Mouse (Mus musculus): ENCODE measurements at regions not wholly inside any gene's neighbourhood (a gene's known extent, or its start where the extent isn't known, plus 50 kb on each side); places are given as distances from the start of the nearest gene placed in this dataset.

DNA sequence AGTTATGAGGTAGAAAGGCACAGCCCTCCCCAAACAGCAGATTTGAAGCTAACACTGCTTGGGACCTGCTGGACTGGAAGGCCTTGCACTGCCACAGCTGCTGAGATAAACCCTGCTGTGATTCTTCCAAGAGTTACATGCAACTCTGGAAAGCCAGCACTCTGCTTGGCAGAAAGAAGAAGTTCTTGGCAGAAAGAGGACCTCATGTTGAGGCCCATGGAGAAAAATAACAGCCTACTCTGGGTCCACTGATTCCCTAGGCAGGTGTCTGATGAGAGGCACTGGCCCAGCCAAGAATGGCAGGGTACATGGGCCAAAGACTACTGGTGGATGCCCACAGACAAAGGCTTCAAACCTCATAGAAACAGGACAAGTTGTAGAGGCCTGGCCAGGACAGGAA is 714.0 kb upstream of the Igfbp3 start:
- 0 out of 2 replicates have a peak, but pooled peaks cover 3% of the 10 kb centered on the region for H3K9me3 ChIP-seq (replicated peaks; ENCODE audit: control insufficient read depth, low read length)
- no peaks in the 10 kb centered on the region for H3K36me3 ChIP-seq (ENCODE audit: control insufficient read depth, insufficient read depth, low read length)
- no peaks in the 10 kb centered on the region for H3K27me3 ChIP-seq (replicated peaks; ENCODE audit: control insufficient read depth, insufficient read depth, low read length)
- no peak for DNase-seq (ENCODE audit: low spot score)
- H3K4me2 ChIP-seq (ENCODE audit: low read length), result no peak overlapping the region
- H3K27ac ChIP-seq (ENCODE audit: low read depth, low read length), result no peak overlapping the region
- no peak overlapping the region for H3K9ac ChIP-seq (ENCODE audit: low read length)
- no peak for ATAC-seq
- no peak overlapping the region for H3K4me3 ChIP-seq (ENCODE audit: low read depth, low read length)
- H3K4me1 ChIP-seq (ENCODE audit: control insufficient read depth, insufficient read depth, low read length), result no peaks in the 10 kb centered on the region

DNA sequence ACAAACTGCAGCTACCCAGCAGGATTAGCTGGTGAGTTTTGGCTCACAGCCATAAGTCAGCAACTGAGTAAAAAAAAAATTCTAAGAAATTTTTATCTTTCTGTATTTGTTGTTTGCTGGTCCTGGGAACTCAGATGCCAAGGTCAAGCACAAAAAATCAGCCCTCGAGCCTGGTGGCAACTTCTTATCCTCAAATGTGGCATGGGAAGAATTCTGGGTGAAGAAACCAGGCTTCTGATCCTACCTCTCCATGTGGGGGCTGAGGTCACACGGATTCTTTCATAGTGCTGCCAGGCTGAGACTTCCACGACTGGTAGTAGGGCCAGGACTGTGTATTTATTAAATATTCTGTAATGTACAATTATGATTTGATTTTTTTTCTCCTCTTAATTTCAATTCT is 698.3 kb upstream of the Igfbp3 start:
- no peak overlapping the region for H3K27ac ChIP-seq (ENCODE audit: low read depth, low read length)
- no peak overlapping the region for H3K4me3 ChIP-seq (ENCODE audit: low read depth, low read length)
- H3K9me3 ChIP-seq (replicated peaks; ENCODE audit: control insufficient read depth, low read length), result no peaks in the 10 kb centered on the region
- H3K9ac ChIP-seq (ENCODE audit: low read length), result no peak overlapping the region
- H3K4me1 ChIP-seq (ENCODE audit: control insufficient read depth, insufficient read depth, low read length), result no peaks in the 10 kb centered on the region
- DNase-seq (ENCODE audit: low spot score) (no peak), ATAC-seq (no peak)
- WGBS, result 83% methylated on average over 3 of the region's 3 CpGs
- no peak overlapping the region for H3K4me2 ChIP-seq (ENCODE audit: low read length)
- H3K36me3 ChIP-seq (ENCODE audit: control insufficient read depth, insufficient read depth, low read length), result no peaks in the 10 kb centered on the region
- no peaks in the 10 kb centered on the region for H3K27me3 ChIP-seq (replicated peaks; ENCODE audit: control insufficient read depth, insufficient read depth, low read length)

DNA sequence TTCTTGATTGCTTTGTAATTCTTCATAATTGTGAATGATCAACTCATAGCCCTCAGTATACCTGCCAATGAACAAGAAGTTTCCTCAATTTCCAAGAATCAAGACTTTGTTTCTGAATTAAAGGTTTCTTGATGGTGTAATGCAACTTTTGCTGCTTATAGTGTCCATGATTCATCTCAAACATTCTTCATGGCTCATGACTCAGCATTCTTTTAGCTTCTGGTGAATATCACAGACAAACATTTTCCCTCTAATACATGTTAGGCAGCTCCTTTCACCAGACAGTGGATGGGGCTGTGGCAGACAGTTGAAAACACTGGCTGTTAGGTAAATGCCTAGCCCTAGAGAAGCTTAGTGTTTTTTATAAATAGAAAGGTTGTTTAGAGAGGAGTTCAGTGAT is 686.5 kb upstream of the Igfbp3 start:
- DNase-seq (ENCODE audit: low spot score), result no peak
- no peak overlapping the region for H3K9ac ChIP-seq (ENCODE audit: low read length)
- no peak overlapping the region for H3K4me2 ChIP-seq (ENCODE audit: low read length)
- no peaks in the 10 kb centered on the region for H3K9me3 ChIP-seq (replicated peaks; ENCODE audit: control insufficient read depth, low read length)
- no peak overlapping the region for H3K4me3 ChIP-seq (ENCODE audit: low read depth, low read length)
- H3K27ac ChIP-seq (ENCODE audit: low read depth, low read length), result no peak overlapping the region
- no peak for ATAC-seq
- no peaks in the 10 kb centered on the region for H3K27me3 ChIP-seq (replicated peaks; ENCODE audit: control insufficient read depth, insufficient read depth, low read length)
- no peaks in the 10 kb centered on the region for H3K4me1 ChIP-seq (ENCODE audit: control insufficient read depth, insufficient read depth, low read length)
- H3K36me3 ChIP-seq (ENCODE audit: control insufficient read depth, insufficient read depth, low read length), result no peaks in the 10 kb centered on the region

DNA sequence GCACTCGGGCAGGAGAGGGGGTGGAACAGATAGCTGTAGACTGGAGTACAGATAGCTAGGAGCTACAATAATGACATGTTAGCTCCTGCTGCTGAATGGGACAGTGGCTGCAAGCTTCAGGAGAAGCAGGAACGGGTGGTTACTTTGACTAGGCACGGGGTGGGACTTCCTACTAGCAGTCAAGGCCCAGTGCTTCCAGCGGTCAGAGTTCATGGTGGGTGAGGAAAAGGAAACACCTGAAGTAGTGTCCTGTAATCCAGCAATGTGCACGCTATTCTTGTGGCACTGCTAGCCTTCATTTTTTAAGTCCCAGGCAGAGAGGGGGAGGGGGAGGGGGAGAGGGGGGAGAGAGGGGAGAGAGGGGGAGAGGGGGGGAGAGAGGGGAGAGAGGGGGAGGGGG is 684.5 kb upstream of the Igfbp3 start:
- H3K9ac ChIP-seq (ENCODE audit: low read length), result no peak overlapping the region
- 79% methylated on average over 4 of the region's 5 CpGs for WGBS
- no peaks in the 10 kb centered on the region for H3K4me1 ChIP-seq (ENCODE audit: control insufficient read depth, insufficient read depth, low read length)
- no peaks in the 10 kb centered on the region for H3K36me3 ChIP-seq (ENCODE audit: control insufficient read depth, insufficient read depth, low read length)
- H3K9me3 ChIP-seq (replicated peaks; ENCODE audit: control insufficient read depth, low read length), result no peaks in the 10 kb centered on the region
- no peak for DNase-seq (ENCODE audit: low spot score)
- no peak overlapping the region for H3K4me2 ChIP-seq (ENCODE audit: low read length)
- H3K27me3 ChIP-seq (replicated peaks; ENCODE audit: control insufficient read depth, insufficient read depth, low read length), result no peaks in the 10 kb centered on the region
- no peak overlapping the region for H3K27ac ChIP-seq (ENCODE audit: low read depth, low read length)
- no peak overlapping the region for H3K4me3 ChIP-seq (ENCODE audit: low read depth, low read length)
- ATAC-seq, result no peak

DNA sequence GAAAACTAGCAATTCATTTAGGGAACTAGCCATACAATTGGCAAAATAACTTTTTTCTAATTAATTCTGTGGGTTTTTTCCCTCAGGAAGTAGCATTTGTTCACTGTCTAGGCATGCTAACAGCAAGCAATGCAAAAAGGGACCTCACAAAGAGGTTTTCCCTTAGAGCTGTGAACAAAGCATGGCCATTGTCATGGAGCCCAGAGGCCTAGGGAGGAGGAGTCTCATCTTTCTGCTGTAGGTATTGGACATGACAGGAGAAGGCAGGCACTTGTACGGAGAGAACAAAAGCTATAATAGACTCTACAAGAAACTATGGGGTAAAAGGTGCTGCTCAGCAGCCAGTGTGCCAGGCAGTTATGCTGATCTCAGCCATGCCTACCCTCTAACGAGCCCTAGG is 666.8 kb upstream of the Igfbp3 start:
- no peaks in the 10 kb centered on the region for H3K4me1 ChIP-seq (ENCODE audit: control insufficient read depth, insufficient read depth, low read length)
- WGBS, result 13% methylated on average over 2 of the region's 2 CpGs
- no peak overlapping the region for H3K27ac ChIP-seq (ENCODE audit: low read depth, low read length)
- no peaks in the 10 kb centered on the region for H3K36me3 ChIP-seq (ENCODE audit: control insufficient read depth, insufficient read depth, low read length)
- no peak overlapping the region for H3K4me3 ChIP-seq (ENCODE audit: low read depth, low read length)
- H3K4me2 ChIP-seq (ENCODE audit: low read length), result no peak overlapping the region
- ATAC-seq (no peak), DNase-seq (ENCODE audit: low spot score) (no peak)
- H3K27me3 ChIP-seq (replicated peaks; ENCODE audit: control insufficient read depth, insufficient read depth, low read length), result no peaks in the 10 kb centered on the region
- H3K9me3 ChIP-seq (replicated peaks; ENCODE audit: control insufficient read depth, low read length), result no peaks in the 10 kb centered on the region
- H3K9ac ChIP-seq (ENCODE audit: low read length), result no peak overlapping the region

DNA sequence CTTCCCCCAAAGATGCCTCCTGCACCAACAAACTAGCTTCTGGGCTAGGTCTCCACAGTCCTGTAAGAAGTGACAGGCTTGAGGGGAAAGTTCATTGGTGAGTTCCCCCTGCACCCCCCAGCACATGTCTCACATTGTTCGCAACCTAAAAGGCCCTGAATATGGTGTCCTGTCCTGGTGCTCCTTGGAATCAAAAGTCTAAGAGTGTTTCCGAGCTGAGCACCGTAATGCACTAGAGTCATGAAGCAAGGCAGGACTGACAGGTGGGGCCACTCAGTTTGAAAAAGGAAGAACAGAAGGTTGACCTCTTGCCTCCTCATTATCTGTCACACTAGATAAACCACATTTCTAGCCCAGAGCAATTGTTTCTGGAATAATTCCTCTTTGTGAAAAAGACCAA is 650.4 kb upstream of the Igfbp3 start:
- H3K4me2 ChIP-seq (ENCODE audit: low read length), result no peak overlapping the region
- no peaks in the 10 kb centered on the region for H3K9me3 ChIP-seq (replicated peaks; ENCODE audit: control insufficient read depth, low read length)
- H3K4me3 ChIP-seq (ENCODE audit: low read depth, low read length), result no peak overlapping the region
- ATAC-seq (no peak), DNase-seq (ENCODE audit: low spot score) (no peak)
- H3K27ac ChIP-seq (ENCODE audit: low read depth, low read length), result no peak overlapping the region
- no peaks in the 10 kb centered on the region for H3K36me3 ChIP-seq (ENCODE audit: control insufficient read depth, insufficient read depth, low read length)
- H3K4me1 ChIP-seq (ENCODE audit: control insufficient read depth, insufficient read depth, low read length), result no peaks in the 10 kb centered on the region
- no peaks in the 10 kb centered on the region for H3K27me3 ChIP-seq (replicated peaks; ENCODE audit: control insufficient read depth, insufficient read depth, low read length)
- H3K9ac ChIP-seq (ENCODE audit: low read length), result no peak overlapping the region
- WGBS, result 92% methylated on average over 3 of the region's 3 CpGs

DNA sequence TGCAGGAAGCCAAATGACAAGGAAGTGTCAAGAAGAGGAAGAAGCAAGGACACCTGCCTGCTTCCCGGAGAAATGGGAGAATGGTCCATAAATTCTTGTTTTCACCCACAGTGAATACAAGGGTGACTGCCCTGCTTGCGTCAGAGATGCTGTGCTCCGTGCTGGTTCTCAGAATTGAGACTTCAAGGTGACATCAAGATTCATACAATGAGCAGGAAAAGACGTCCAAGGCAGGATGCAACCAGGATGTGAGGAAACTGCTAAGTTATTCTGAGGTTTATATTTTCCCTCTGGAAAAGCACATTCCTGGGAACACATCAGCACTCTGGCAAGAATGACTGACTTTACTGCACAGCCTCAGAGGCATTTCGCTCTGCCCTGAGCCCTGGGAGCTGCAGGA is 650.0 kb upstream of the Igfbp3 start:
- Histone ChIP-seq H3K27ac (ENCODE audit: low read depth, low read length) (no peak overlapping the region), H3K4me1 (ENCODE audit: control insufficient read depth, insufficient read depth, low read length) (no peaks in the 10 kb centered on the region), H3K36me3 (ENCODE audit: control insufficient read depth, insufficient read depth, low read length) (no peaks in the 10 kb centered on the region), H3K4me3 (ENCODE audit: low read depth, low read length) (no peak overlapping the region), H3K4me2 (ENCODE audit: low read length) (no peak overlapping the region), H3K9ac (ENCODE audit: low read length) (no peak overlapping the region), H3K9me3 (replicated peaks; ENCODE audit: control insufficient read depth, low read length) (no peaks in the 10 kb centered on the region), H3K27me3 (replicated peaks; ENCODE audit: control insufficient read depth, insufficient read depth, low read length) (no peaks in the 10 kb centered on the region)
- no peak for ATAC-seq
- no peak for DNase-seq (ENCODE audit: low spot score)
- WGBS, result 87% methylated on average over 5 of the region's 5 CpGs

DNA sequence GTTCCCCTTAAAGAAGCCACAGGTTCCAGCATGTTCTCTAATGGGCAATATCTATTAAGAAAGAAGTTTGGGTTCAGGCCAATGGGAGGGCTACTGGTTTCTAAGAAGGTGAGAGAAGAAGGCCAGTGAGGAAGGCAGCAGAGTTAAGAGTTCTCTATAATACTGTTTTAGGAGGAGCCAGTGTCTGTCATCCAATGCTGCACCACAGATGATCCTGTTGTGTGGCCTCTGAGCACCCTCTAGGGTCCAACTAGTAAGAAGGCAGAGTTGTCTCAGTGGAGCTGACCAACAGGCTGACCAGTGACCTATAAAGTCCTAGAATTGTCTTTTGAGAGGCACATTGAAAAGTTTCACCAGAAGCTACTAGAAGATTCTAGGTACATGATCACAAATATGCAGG is 648.8 kb upstream of the Igfbp3 start:
- no peaks in the 10 kb centered on the region for H3K36me3 ChIP-seq (ENCODE audit: control insufficient read depth, insufficient read depth, low read length)
- H3K4me3 ChIP-seq (ENCODE audit: low read depth, low read length), result no peak overlapping the region
- no peak for DNase-seq (ENCODE audit: low spot score)
- H3K9me3 ChIP-seq (replicated peaks; ENCODE audit: control insufficient read depth, low read length), result no peaks in the 10 kb centered on the region
- ATAC-seq, result no peak
- H3K4me1 ChIP-seq (ENCODE audit: control insufficient read depth, insufficient read depth, low read length), result no peaks in the 10 kb centered on the region
- H3K27me3 ChIP-seq (replicated peaks; ENCODE audit: control insufficient read depth, insufficient read depth, low read length), result no peaks in the 10 kb centered on the region
- no peak overlapping the region for H3K27ac ChIP-seq (ENCODE audit: low read depth, low read length)
- no peak overlapping the region for H3K9ac ChIP-seq (ENCODE audit: low read length)
- no peak overlapping the region for H3K4me2 ChIP-seq (ENCODE audit: low read length)

DNA sequence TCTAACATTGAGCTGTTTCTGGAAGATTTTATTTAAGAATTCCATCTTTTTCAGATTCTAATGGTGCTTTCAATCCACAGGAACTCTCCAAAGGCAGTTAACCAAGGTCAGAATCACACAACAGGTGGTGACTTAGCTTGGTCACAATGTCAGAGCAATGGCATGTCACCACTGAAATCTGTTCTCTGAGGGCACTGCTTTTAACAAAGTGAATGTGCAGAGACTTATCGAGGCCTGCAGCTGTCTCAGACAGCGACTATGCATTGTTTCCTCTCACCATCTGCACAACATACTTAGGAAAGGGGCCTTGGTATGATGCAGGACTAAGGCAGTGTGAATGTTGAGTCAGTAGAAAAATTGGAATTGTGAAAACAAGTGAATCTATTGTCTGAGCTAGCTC is 638.9 kb upstream of the Igfbp3 start:
- Histone ChIP-seq H3K27ac (ENCODE audit: low read depth, low read length) (no peak overlapping the region), H3K36me3 (ENCODE audit: control insufficient read depth, insufficient read depth, low read length) (no peaks in the 10 kb centered on the region), H3K27me3 (replicated peaks; ENCODE audit: control insufficient read depth, insufficient read depth, low read length) (no peaks in the 10 kb centered on the region), H3K9ac (ENCODE audit: low read length) (no peak overlapping the region), H3K4me1 (ENCODE audit: control insufficient read depth, insufficient read depth, low read length) (no peaks in the 10 kb centered on the region), H3K4me3 (ENCODE audit: low read depth, low read length) (no peak overlapping the region), H3K9me3 (replicated peaks; ENCODE audit: control insufficient read depth, low read length) (no peaks in the 10 kb centered on the region), H3K4me2 (ENCODE audit: low read length) (no peak overlapping the region)
- DNase-seq (ENCODE audit: low spot score) (no peak), ATAC-seq (no peak)
- WGBS, result 84% methylated on average over 2 of the region's 2 CpGs

Data from forebrain, embryonic 14.5 days (tissue).